Mouse (Mus musculus) E14TG2a.4 (cell line): ENCODE measurements around the gene Inf2.

Source experiments
- CTCF ChIP-seq: conservative IDR thresholded peaks from 2 replicates; pipeline ENCODE4 v1.5.1; 2014; ENCODE audit warnings: low read length
- NANOG ChIP-seq: IDR thresholded peaks from 2 replicates; pipeline ENCODE4 v1.6.1; 2014; ENCODE audit warnings: borderline replicate concordance, low read length, mixed read lengths
- POU5F1 ChIP-seq: IDR thresholded peaks from 2 replicates; pipeline ENCODE4 v1.6.1; 2014; ENCODE audit warnings: low read length, borderline replicate concordance

GRCm38 (mm10) chr12:112626455-112626854 is 37.9 kb downstream of the Inf2 start:
- no peak for TF ChIP-seq CTCF
- no peak for TF ChIP-seq POU5F1
- no peak for TF ChIP-seq NANOG
